Mouse (Mus musculus): ENCODE measurements at regions not wholly inside any gene's neighbourhood (a gene's known extent, or its start where the extent isn't known, plus 50 kb on each side); places are given as distances from the start of the nearest gene placed in this dataset.

DNA sequence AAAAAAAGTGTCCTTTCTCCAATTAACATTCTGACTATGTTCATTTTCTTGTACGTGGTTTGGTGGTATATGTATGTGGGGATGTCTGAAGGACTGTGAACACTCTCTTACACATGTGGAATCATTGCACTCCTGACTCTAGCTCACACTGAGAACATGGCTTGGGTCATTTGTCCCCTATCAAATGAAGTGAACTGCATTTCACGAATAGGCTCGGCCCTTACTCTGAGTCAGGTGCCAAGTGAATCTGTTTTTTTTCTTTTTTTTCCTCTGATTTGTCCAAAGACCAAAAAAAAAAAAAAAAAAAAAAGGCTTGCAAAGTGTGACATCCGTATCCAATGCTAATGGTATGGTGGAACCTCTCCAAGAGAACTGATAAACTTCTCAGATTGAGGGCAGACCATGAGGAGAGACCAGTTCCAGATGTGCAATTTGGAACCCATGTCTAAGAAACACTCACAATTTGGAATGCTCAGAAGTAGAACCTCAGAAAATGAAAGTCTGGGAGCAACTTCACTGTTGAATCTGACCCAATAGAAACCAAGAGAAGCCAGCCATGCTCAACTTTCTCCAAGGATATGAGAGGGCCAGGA, 631.7 kb upstream of the Fam160b2 start:
- TF ChIP-seq CTCF (IDR thresholded peaks at IDR 0.05; ENCODE audit: low read depth, low read length) = no peak
- TF ChIP-seq POLR2A (IDR thresholded peaks at IDR 0.05; ENCODE audit: insufficient read depth, low read length) = no peak

Measured in ES-Bruce4 (cell line).